ENCODE assay signal across 17 mouse cellular contexts in genomic region chr9:120632821-120633220, GRCm38 (mm10).
DNase-seq lines count a peak whose midpoint lies in the region; ATAC-seq and TF ChIP-seq lines count a peak whose summit lies in the region.
"Had no signal": no experiment of that assay in that cellular context is flagged by ENCODE, and none has a peak within 500 bp of the region (broad histone marks: within the 10 kb centered on the region; RNA-seq: fewer than 3 reads in every experiment).

No protein-coding gene starts in this region.

- no peak for ATAC-seq in activated CD4-positive, CD25-positive, alpha-beta regulatory T cell, adult 4 months
- ATAC-seq: liver, postnatal 0 days; Patski had no signal

- no peak for TF ChIP-seq CTCF in left cerebral cortex, adult 2 months (IDR thresholded peaks at IDR 0.05)

- intact Hi-C loops in left cerebral cortex, adult 2 months (cut with DNase I) = no loop called here

- peak overlapping the region; percentile 38; the same call in 1 of the 2 replicates for H3K27ac ChIP-seq in left cerebral cortex, adult 2 months
- H3K27ac ChIP-seq: forebrain, embryonic 12.5 days; neural tube, embryonic 12.5 days; stomach, embryonic 15.5 days had no signal

- no peak overlapping the region for H3K4me3 ChIP-seq in left cerebral cortex, adult 2 months
- H3K4me3 ChIP-seq: forebrain, embryonic 12.5 days; neural tube, embryonic 12.5 days; stomach, embryonic 15.5 days had no signal

- peak; percentile 89 for DNase-seq in heart, adult 11 months
- no peak for DNase-seq in heart, postnatal 4 days
- peak; percentile 84 for DNase-seq in brain, adult 2 months (ENCODE audit: low read depth, low spot score)
- peak; percentile 31 to 34 for DNase-seq in left cerebral cortex, adult 2 months (ENCODE audit: extremely low spot score in 1 of 2, low spot score in 2 of 2)
- peak; percentile 78 for DNase-seq in retina, postnatal 1 day
- DNase-seq in layer of hippocampus, adult 11-12 months (ENCODE audit: low spot score) = no peak
- DNase-seq: kidney, adult 8-10 months; kidney, postnatal 36 days; liver; liver, postnatal 0 days; lung, postnatal 14 days; spleen, adult 18-20 months had no signal

Comparison
In these comparisons a context has a peak if more than half of its experiments do, and no peak if none do; other contexts are left out.
1. DNase-seq: peak in heart, adult 11 months (single experiment), brain, adult 2 months (single experiment), left cerebral cortex, adult 2 months (2 of 2) and retina, postnatal 1 day (single experiment); none in heart, postnatal 4 days (single experiment) and layer of hippocampus, adult 11-12 months (single experiment).